Mouse (Mus musculus): ENCODE measurements around the gene Trim5. TPM values are rescaled to one million over a fixed set of nuclear protein-coding genes. Genes with fewer than 3 reads are reported as not detected.
A peak's percentile ranks its signal among the peaks of the same experiment; 100 is the strongest.
"Not testable (repeated sequence)": the region's sequence is repeated elsewhere in the genome, so short reads cannot be mapped to it uniquely, and the experiment has no call there.

Gene Trim5
- 0.11 TPM in 1 of 2 replicates, not detected in the other for polyA plus RNA-seq (2016; fragmentation: Nextera tagmentation; extraction: Ambion mirVana)

- H3K27me3 ChIP-seq (ENCODE audit: low read depth, poor library complexity, severe bottlenecking); DNase-seq (ENCODE audit: low spot score); H3K27ac ChIP-seq (replicated peaks); H3K9me3 ChIP-seq (replicated peaks); H3K4me1 ChIP-seq; H3K36me3 ChIP-seq; H3K4me3 ChIP-seq: not testable (repeated sequence)
- whole genome bisulfite sequencing = 42% methylated on average over 14 of the region's 14 CpGs
These were observed at the start of gene Trim5 for GRCm38 (mm10) chr7:104287576-104288443. Trim5 (minus strand) TSS chr7:104288094.

DNA sequence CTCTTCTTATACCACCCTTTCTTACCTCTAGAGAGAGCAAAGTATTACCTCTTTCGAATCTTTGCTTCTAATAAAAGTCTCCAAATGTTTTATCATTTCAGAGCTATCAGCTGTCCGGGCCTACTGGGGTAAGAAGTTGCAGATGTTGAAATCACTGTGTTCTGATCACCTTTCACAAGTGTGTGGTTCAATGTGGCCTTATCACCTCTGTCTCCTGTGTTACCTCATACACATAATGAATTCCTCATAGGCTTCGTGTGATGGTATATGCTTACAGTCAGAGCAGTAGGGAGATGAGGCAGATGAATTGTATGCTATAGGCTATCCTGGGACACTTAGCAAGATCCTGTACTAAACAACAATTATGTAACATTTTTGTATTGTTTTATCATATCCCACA, 47.7 kb upstream of the Trim5 start:
- H3K27ac ChIP-seq (replicated peaks); DNase-seq (ENCODE audit: low spot score); H3K4me1 ChIP-seq; H3K36me3 ChIP-seq; H3K4me3 ChIP-seq; H3K9me3 ChIP-seq (replicated peaks); H3K27me3 ChIP-seq (ENCODE audit: low read depth, poor library complexity, severe bottlenecking): not testable (repeated sequence)
- WGBS = 93% methylated on average over 3 of the region's 3 CpGs

DNA sequence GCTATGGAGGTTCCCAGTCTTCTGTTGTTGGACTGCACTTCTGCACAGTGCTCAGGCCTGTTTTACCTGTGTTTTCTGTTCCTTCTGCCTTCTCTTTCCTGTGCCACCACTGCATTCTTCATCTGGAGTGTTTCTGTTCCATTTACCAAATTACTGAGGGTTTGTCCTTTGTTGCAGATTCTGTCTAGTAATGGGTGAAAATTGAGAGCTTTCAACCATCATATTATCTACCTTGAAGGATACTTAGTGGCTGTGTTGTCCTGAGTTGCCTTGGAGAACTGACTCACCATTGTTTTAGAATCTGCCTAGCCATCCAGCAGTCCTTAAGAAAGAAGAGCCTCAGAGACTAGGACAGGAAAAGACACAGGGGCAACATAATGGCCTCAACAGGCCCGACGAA, 41.3 kb upstream of the Trim5 start, which contains the start of gene Trim34b:
Gene Trim34b (plus strand): TSS at position 301 of the 400 bp plus-strand sequence.
- 94% methylated on average over 2 of the region's 2 CpGs for WGBS
- not testable (repeated sequence) for H3K27me3 ChIP-seq (ENCODE audit: low read depth, poor library complexity, severe bottlenecking); H3K36me3 ChIP-seq; H3K4me1 ChIP-seq; H3K9me3 ChIP-seq (replicated peaks); H3K4me3 ChIP-seq; H3K27ac ChIP-seq (replicated peaks); DNase-seq (ENCODE audit: low spot score)

- DNase-seq (ENCODE audit: low spot score) = no peak
- no peaks in the 10 kb centered on the region for H3K9me3 ChIP-seq (replicated peaks)
- no peak overlapping the region for H3K27ac ChIP-seq (replicated peaks)
- no peaks in the 10 kb centered on the region for H3K27me3 ChIP-seq (ENCODE audit: low read depth, poor library complexity, severe bottlenecking)
- no peak overlapping the region for H3K4me3 ChIP-seq
- 92% methylated on average over 9 of the region's 9 CpGs for WGBS
- H3K4me1 ChIP-seq = no peaks in the 10 kb centered on the region
- H3K36me3 ChIP-seq = no peaks in the 10 kb centered on the region
These were observed 34.1 kb upstream of the Trim5 start for GRCm38 (mm10) chr7:104322028-104322427.

DNA sequence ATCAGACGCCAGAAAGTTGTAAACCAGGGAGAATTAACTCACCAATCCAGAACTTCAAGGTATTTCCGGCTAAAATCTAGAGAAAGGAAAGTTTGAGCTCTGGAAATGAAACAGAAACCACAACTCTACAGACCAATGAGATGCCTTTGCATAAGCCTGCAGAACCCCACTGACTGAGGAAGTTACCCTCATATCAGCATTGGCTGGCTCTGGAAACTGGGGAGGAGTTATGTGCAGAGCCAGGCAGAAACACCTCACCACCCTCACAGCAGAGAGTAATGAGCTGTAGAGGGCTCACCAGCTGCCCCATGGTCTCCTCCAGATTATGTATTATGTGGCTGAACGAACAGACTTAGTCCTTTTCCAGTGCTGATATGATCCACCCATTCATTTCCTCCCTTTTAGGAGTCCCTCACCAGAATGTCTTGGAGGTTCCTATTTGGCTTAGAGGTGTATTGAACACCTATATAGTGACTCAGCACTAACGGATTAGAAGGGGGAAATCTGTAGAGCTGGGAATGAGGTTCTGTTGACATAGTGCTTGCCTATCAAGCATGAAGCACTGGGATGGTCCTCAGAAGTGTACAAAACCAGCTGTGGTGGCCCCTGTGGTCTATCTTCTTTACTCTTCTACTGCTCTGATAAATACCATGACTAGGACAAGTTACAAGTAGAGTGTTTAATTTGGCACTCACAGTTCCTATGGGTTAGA, 27.6 kb upstream of the Trim5 start, which contains the start of gene Trim12a:
Gene Trim12a (minus strand): TSS at position 98 of the 712 bp plus-strand sequence.
- not testable (repeated sequence) for H3K9me3 ChIP-seq (replicated peaks); DNase-seq (ENCODE audit: low spot score); H3K4me1 ChIP-seq; H3K27me3 ChIP-seq (ENCODE audit: low read depth, poor library complexity, severe bottlenecking); H3K36me3 ChIP-seq; H3K27ac ChIP-seq (replicated peaks)
- H3K4me3 ChIP-seq = peak within 1 kb of the TSS; percentile 35
- 29% methylated on average over 4 of the region's 4 CpGs for WGBS

- Histone ChIP-seq H3K27me3 (ENCODE audit: low read depth, poor library complexity, severe bottlenecking) (no peaks in the 10 kb centered on the region), H3K9me3 (replicated peaks) (no peaks in the 10 kb centered on the region), H3K36me3 (no peaks in the 10 kb centered on the region), H3K4me1 (no peaks in the 10 kb centered on the region), H3K27ac (replicated peaks) (no peak overlapping the region), H3K4me3 (peak overlapping the region; percentile 35)
- 18% methylated on average over 15 of the region's 15 CpGs for WGBS
- DNase-seq (ENCODE audit: low spot score) = no peak
These were observed 27.0 kb upstream of the Trim5 start for GRCm38 (mm10) chr7:104314796-104315353.

- Histone ChIP-seq H3K36me3 (no peaks in the 10 kb centered on the region), H3K9me3 (replicated peaks) (no peaks in the 10 kb centered on the region), H3K27ac (replicated peaks) (no peak overlapping the region), H3K27me3 (ENCODE audit: low read depth, poor library complexity, severe bottlenecking) (no peaks in the 10 kb centered on the region), H3K4me1 (no peaks in the 10 kb centered on the region), H3K4me3 (no peak overlapping the region)
- WGBS = 89% methylated on average over 5 of the region's 5 CpGs
- DNase-seq (ENCODE audit: low spot score) = no peak
These were observed 3.9 kb upstream of the Trim5 start for GRCm38 (mm10) chr7:104291638-104292400.

- Histone ChIP-seq H3K36me3 (no peaks in the 10 kb centered on the region), H3K9me3 (replicated peaks) (no peaks in the 10 kb centered on the region)
- WGBS = 93% methylated on average over 1 of the region's 1 CpGs
These were observed 2.7 kb upstream of the Trim5 start for GRCm38 (mm10) chr7:104290641-104291040.

DNA sequence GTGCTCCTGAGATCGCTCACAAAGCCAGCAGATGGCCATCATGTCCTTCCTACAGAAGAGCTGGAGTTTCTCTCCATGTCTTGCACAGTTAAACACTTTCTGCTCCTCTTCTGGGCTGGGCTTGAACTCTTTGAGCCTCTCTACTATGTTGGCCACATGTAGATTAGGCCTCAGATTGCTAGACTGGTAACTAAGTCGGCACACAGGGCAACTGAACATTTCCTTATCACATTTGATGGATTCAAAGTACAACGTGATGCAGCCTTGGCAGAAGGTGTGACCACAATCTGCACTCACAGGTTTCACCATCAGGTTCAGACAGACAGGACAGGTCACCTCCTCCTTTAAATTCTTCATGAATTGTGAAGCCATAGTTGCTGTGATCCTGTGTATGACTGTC, 8.5 kb downstream of the Trim5 start:
- not testable (repeated sequence) for H3K36me3 ChIP-seq; H3K27ac ChIP-seq (replicated peaks); H3K4me3 ChIP-seq; DNase-seq (ENCODE audit: low spot score); H3K4me1 ChIP-seq; H3K9me3 ChIP-seq (replicated peaks); H3K27me3 ChIP-seq (ENCODE audit: low read depth, poor library complexity, severe bottlenecking)
- WGBS = 79% methylated on average over 3 of the region's 3 CpGs

More at GRCm38 (mm10) chr7:104290641-104291040, 2.7 kb upstream of the Trim5 start:
- Histone ChIP-seq H3K27me3 (ENCODE audit: low read depth, poor library complexity, severe bottlenecking) (no peaks in the 10 kb centered on the region), H3K4me3 (no peak overlapping the region), H3K4me1 (no peaks in the 10 kb centered on the region), H3K27ac (replicated peaks) (no peak overlapping the region)
- no peak for DNase-seq (ENCODE audit: low spot score)

- H3K27ac ChIP-seq (replicated peaks); DNase-seq (ENCODE audit: low spot score); H3K36me3 ChIP-seq; H3K4me1 ChIP-seq; H3K9me3 ChIP-seq (replicated peaks); H3K4me3 ChIP-seq; H3K27me3 ChIP-seq (ENCODE audit: low read depth, poor library complexity, severe bottlenecking): not testable (repeated sequence)
- WGBS = 89% methylated on average over 5 of the region's 5 CpGs
These were observed 22.6 kb downstream of the Trim5 start for GRCm38 (mm10) chr7:104265335-104265734.

GRCm38 (mm10) chr7:104260380-104260779, 27.5 kb downstream of the Trim5 start:
- not testable (repeated sequence) for DNase-seq (ENCODE audit: low spot score); H3K9me3 ChIP-seq (replicated peaks); H3K27me3 ChIP-seq (ENCODE audit: low read depth, poor library complexity, severe bottlenecking); H3K27ac ChIP-seq (replicated peaks); H3K4me1 ChIP-seq; H3K36me3 ChIP-seq; H3K4me3 ChIP-seq
- WGBS = 90% methylated on average over 4 of the region's 4 CpGs

Measured in midbrain, embryonic 10.5 days (tissue).